Mouse (Mus musculus) intestine, embryonic 14.5 days (tissue): ENCODE data around the gene Rtn4r. TPM values are rescaled to one million over a fixed set of nuclear protein-coding genes. Genes with fewer than 3 reads are reported as not detected.
A peak's percentile ranks its signal among the peaks of the same experiment; 100 is the strongest.
"Not testable (repeated sequence)": the region's sequence is repeated elsewhere in the genome, so short reads cannot be mapped to it uniquely, and the experiment has no call there.

ENCODE experiments used
- ATAC-seq: fragments of 200-750 bp; cut with Nextera tagmentation; replicated peaks from 2 replicates; pipeline ENCODE4 v1.8.0; 2017; ENCODE audit warnings: low read depth, moderate number of reproducible peaks, moderate TSS enrichment, moderate library complexity; ENCODE audit not compliant: low FRiP score, low TSS enrichment
- DNase-seq: peaks from one replicate; pipeline ENCODE4 v3.0.0-alpha.2; 2018; ENCODE audit warnings: low spot score
- H3K27ac ChIP-seq: fragments of 300-500 bp; sonication (generic); 2 replicates; pipeline ENCODE4 v1.5.1; 2014; ENCODE audit warnings: low read depth, mild to moderate bottlenecking, control low read depth
- H3K27me3 ChIP-seq: fragments of 300-500 bp; sonication (generic); replicated peaks from 2 replicates; pipeline ENCODE4 v1.6.1; 2014; ENCODE audit warnings: low read length, control low read depth; ENCODE audit not compliant: control insufficient read depth, insufficient read depth
- H3K36me3 ChIP-seq: fragments of 300-500 bp; sonication (generic); 2 replicates; pipeline ENCODE4 v1.6.1; 2014; ENCODE audit warnings: low read length, control low read depth; ENCODE audit not compliant: control insufficient read depth, insufficient read depth
- H3K4me1 ChIP-seq: fragments of 300-500 bp; sonication (generic); replicated peaks from 2 replicates; pipeline ENCODE4 v1.6.1; 2014; ENCODE audit warnings: low read length, control low read depth, mixed read lengths; ENCODE audit not compliant: control insufficient read depth, insufficient read depth
- H3K4me2 ChIP-seq: fragments of 300-500 bp; sonication (generic); 2 replicates; pipeline ENCODE4 v1.6.1; 2014; ENCODE audit warnings: low read length
- H3K4me3 ChIP-seq: fragments of 300-500 bp; sonication (generic); 2 replicates; pipeline ENCODE4 v1.5.1; 2014; ENCODE audit warnings: low read depth, low read length, control low read depth, mixed read lengths
- H3K9ac ChIP-seq: fragments of 300-500 bp; sonication (generic); 2 replicates; pipeline ENCODE4 v1.6.1; 2014; ENCODE audit warnings: mild to moderate bottlenecking, low read length
- H3K9me3 ChIP-seq: fragments of 300-500 bp; sonication (generic); 2 replicates; pipeline ENCODE4 v1.6.1; 2016; ENCODE audit warnings: low read length, control low read depth; ENCODE audit not compliant: control insufficient read depth
- WGBS: fragments of 180-500 bp; shearing (Covaris S2); extraction: QIAGEN DNeasy Blood & Tissue Kit; methylation state at CpG from one replicate; pipeline ENCODE4 v1.1.7; 2014; 5-methylcytosine and 5-hydroxymethylcytosine counted together
- polyA plus RNA-seq: library from polyadenylated mRNA; unstranded; fragments of >200 nt; fragmentation: Nextera tagmentation; extraction: Ambion mirVana; gene quantifications from 2 replicates; pipeline ENCODE4 v1.2.1, GENCODE M21; 2014

Rtn4r gene
- polyA plus RNA-seq, 1 experiment from 2014 or later = 5.3 TPM

GRCm38 (mm10) chr16:18185715-18186449 lies 58.4 kb downstream of the Rtn4r start:
- DNase-seq (peak; percentile 67), ATAC-seq (peak; percentile 78)
- WGBS = 25% methylated on average over 8 of the region's 8 CpGs
- Histone ChIP-seq H3K9me3 (no peaks in the 10 kb centered on the region), H3K9ac (no peak overlapping the region), H3K4me2 (no peak overlapping the region), H3K27ac (peak overlapping the region; percentile 33; the same call in 1 of the 2 replicates), H3K27me3 (no peaks in the 10 kb centered on the region), H3K4me3 (no peak overlapping the region), H3K4me1 (peaks cover 12% of the 10 kb centered on the region), H3K36me3 (no peaks in the 10 kb centered on the region)

- ATAC-seq (no peak), DNase-seq (no peak)
- H3K36me3 ChIP-seq = no peaks in the 10 kb centered on the region
- H3K9me3 ChIP-seq = no peaks in the 10 kb centered on the region
- WGBS = 72% methylated on average over 4 of the region's 4 CpGs
- H3K9ac ChIP-seq = no peak overlapping the region
- H3K27me3 ChIP-seq = no peaks in the 10 kb centered on the region
- H3K4me1 ChIP-seq = peaks cover 5% of the 10 kb centered on the region
- H3K4me3 ChIP-seq = no peak overlapping the region
- peak overlapping the region; percentile 33; the same call in 1 of the 2 replicates for H3K27ac ChIP-seq
- H3K4me2 ChIP-seq = no peak overlapping the region
Measured at GRCm38 (mm10) chr16:18186798-18187197, 59.4 kb downstream of the Rtn4r start.

- Histone ChIP-seq H3K4me3 (no peak overlapping the region), H3K4me1 (peaks cover 5% of the 10 kb centered on the region), H3K4me2 (no peak overlapping the region), H3K27ac (no peak overlapping the region), H3K36me3 (no peaks in the 10 kb centered on the region), H3K27me3 (no peaks in the 10 kb centered on the region), H3K9me3 (no peaks in the 10 kb centered on the region), H3K9ac (no peak overlapping the region)
- ATAC-seq = no peak
- WGBS = 68% methylated on average over 3 of the region's 3 CpGs
- DNase-seq = no peak
Measured at GRCm38 (mm10) chr16:18187221-18187620, 59.8 kb downstream of the Rtn4r start.

GRCm38 (mm10) chr16:18191006-18191405 lies 63.6 kb downstream of the Rtn4r start:
- no peak for ATAC-seq
- WGBS = 78% methylated on average over 2 of the region's 2 CpGs
- H3K36me3 ChIP-seq = no peaks in the 10 kb centered on the region
- H3K4me1 ChIP-seq = peaks cover 12% of the 10 kb centered on the region
- no peak overlapping the region for H3K27ac ChIP-seq
- H3K9ac ChIP-seq = no peak overlapping the region
- no peaks in the 10 kb centered on the region for H3K9me3 ChIP-seq
- H3K4me3 ChIP-seq = no peak overlapping the region
- no peak for DNase-seq
- no peak overlapping the region for H3K4me2 ChIP-seq
- no peaks in the 10 kb centered on the region for H3K27me3 ChIP-seq

GRCm38 (mm10) chr16:18194208-18194985 lies 67.0 kb downstream of the Rtn4r start:
- WGBS = 60% methylated on average over 15 of the region's 15 CpGs
- DNase-seq (no peak), ATAC-seq (peak; percentile 51; the same call in 1 of the 2 replicates)
- Histone ChIP-seq H3K4me2 (no peak overlapping the region), H3K27ac (no peak overlapping the region), H3K9ac (no peak overlapping the region), H3K36me3 (no peaks in the 10 kb centered on the region), H3K4me3 (no peak overlapping the region), H3K27me3 (no peaks in the 10 kb centered on the region), H3K4me1 (peaks cover 12% of the 10 kb centered on the region), H3K9me3 (no peaks in the 10 kb centered on the region)

GRCm38 (mm10) chr16:18195068-18195467 lies 67.6 kb downstream of the Rtn4r start:
- Histone ChIP-seq H3K36me3 (no peaks in the 10 kb centered on the region), H3K4me1 (peaks cover 12% of the 10 kb centered on the region), H3K4me3 (no peak overlapping the region), H3K27ac (no peak overlapping the region), H3K9me3 (no peaks in the 10 kb centered on the region), H3K27me3 (no peaks in the 10 kb centered on the region), H3K9ac (no peak overlapping the region), H3K4me2 (no peak overlapping the region)
- 52% methylated on average over 5 of the region's 5 CpGs for WGBS
- DNase-seq (no peak), ATAC-seq (peak; percentile 67; the same call in 1 of the 2 replicates)

GRCm38 (mm10) chr16:18195561-18195960 lies 68.1 kb downstream of the Rtn4r start:
- H3K4me3 ChIP-seq, H3K9ac ChIP-seq, H3K27ac ChIP-seq, H3K9me3 ChIP-seq, DNase-seq, H3K27me3 ChIP-seq, ATAC-seq, H3K4me2 ChIP-seq, H3K36me3 ChIP-seq: not testable (repeated sequence)
- H3K4me1 ChIP-seq = peaks cover 12% of the 10 kb centered on the region
- 46% methylated on average over 3 of the region's 3 CpGs for WGBS

- 83% methylated on average over 6 of the region's 6 CpGs for WGBS
- Histone ChIP-seq H3K4me2 (no peak overlapping the region), H3K36me3 (no peaks in the 10 kb centered on the region), H3K4me1 (peaks cover 12% of the 10 kb centered on the region), H3K9me3 (no peaks in the 10 kb centered on the region), H3K27me3 (no peaks in the 10 kb centered on the region), H3K4me3 (no peak overlapping the region), H3K27ac (no peak overlapping the region), H3K9ac (no peak overlapping the region)
- ATAC-seq (no peak), DNase-seq (no peak)
Measured at GRCm38 (mm10) chr16:18197881-18198280, 70.4 kb downstream of the Rtn4r start.
